Mouse (Mus musculus) kidney, embryonic 14.5 days (tissue): ENCODE measurements around the gene Mtr. TPM values are rescaled to one million over a fixed set of nuclear protein-coding genes. Genes with fewer than 3 reads are reported as not detected.
A peak's percentile ranks its signal among the peaks of the same experiment; 100 is the strongest.
"Not testable (repeated sequence)": the region's sequence is repeated elsewhere in the genome, so short reads cannot be mapped to it uniquely, and the experiment has no call there.

Experiments
- ATAC-seq: fragments of 200-750 bp; cut with Nextera tagmentation; 2 replicates; pipeline ENCODE4 v1.8.0; 2017; ENCODE audit warnings: moderate number of reproducible peaks, mild to moderate bottlenecking, moderate TSS enrichment, moderate library complexity; ENCODE audit not compliant: low FRiP score, low TSS enrichment
- H3K27ac ChIP-seq: fragments of 300-500 bp; sonication (generic); 2 replicates; pipeline ENCODE4 v1.5.1; 2014; ENCODE audit warnings: low read depth, mild to moderate bottlenecking, low read length, moderate library complexity, mixed read lengths
- H3K27me3 ChIP-seq: fragments of 300-500 bp; sonication (generic); 2 replicates; pipeline ENCODE4 v1.6.1; 2014; ENCODE audit warnings: mild to moderate bottlenecking, low read length; ENCODE audit not compliant: control insufficient read depth, insufficient read depth
- H3K36me3 ChIP-seq: fragments of 300-500 bp; sonication (generic); 2 replicates; pipeline ENCODE4 v1.6.1; 2014; ENCODE audit warnings: low read length, mixed read lengths; ENCODE audit not compliant: control insufficient read depth, insufficient read depth
- H3K4me1 ChIP-seq: fragments of 300-500 bp; sonication (generic); 2 replicates; pipeline ENCODE4 v1.6.1; 2014; ENCODE audit warnings: low read length, mixed read lengths; ENCODE audit not compliant: control insufficient read depth, insufficient read depth
- H3K4me2 ChIP-seq: fragments of 300-500 bp; sonication (generic); replicated peaks from 2 replicates; pipeline ENCODE4 v1.6.1; 2014; ENCODE audit warnings: low read depth, mild to moderate bottlenecking, low read length
- H3K4me3 ChIP-seq: fragments of 300-500 bp; sonication (generic); 2 replicates; pipeline ENCODE4 v1.5.1; 2014; ENCODE audit warnings: mild to moderate bottlenecking, low read length
- H3K9ac ChIP-seq: fragments of 300-500 bp; sonication (generic); 2 replicates; pipeline ENCODE4 v1.6.1; 2014; ENCODE audit warnings: low read depth, mild to moderate bottlenecking, low read length, moderate library complexity
- H3K9me3 ChIP-seq: fragments of 300-500 bp; sonication (generic); 2 replicates; pipeline ENCODE4 v1.6.1; 2016; ENCODE audit warnings: low read length; ENCODE audit not compliant: control insufficient read depth
- WGBS: fragments of 180-500 bp; shearing (Covaris S2); extraction: QIAGEN DNeasy Blood & Tissue Kit; methylation state at CpG from one replicate; pipeline ENCODE4 v1.1.7; 2014; 5-methylcytosine and 5-hydroxymethylcytosine counted together
- polyA plus RNA-seq: library from polyadenylated mRNA; unstranded; fragments of >200 nt; fragmentation: Nextera tagmentation; extraction: Ambion mirVana; gene quantifications from 2 replicates; pipeline ENCODE4 v1.2.1, GENCODE M21; 2014

Mtr gene
- polyA plus RNA-seq, 1 experiment from 2014 or later, result 19.7 TPM

GRCm38 (mm10) chr13:12159288-12160120, 98.4 kb downstream of the Mtr start:
- Histone ChIP-seq H3K27me3 (no peaks in the 10 kb centered on the region), H3K27ac (no peak overlapping the region), H3K36me3 (no peaks in the 10 kb centered on the region), H3K9me3 (no peaks in the 10 kb centered on the region), H3K9ac (no peak overlapping the region), H3K4me2 (no peak overlapping the region), H3K4me1 (no peaks in the 10 kb centered on the region), H3K4me3 (no peak overlapping the region)
- ATAC-seq, result peak; percentile 64
- WGBS, result 26% methylated on average over 9 of the region's 9 CpGs

- Histone ChIP-seq H3K9ac (no peak overlapping the region), H3K36me3 (no peaks in the 10 kb centered on the region), H3K9me3 (no peaks in the 10 kb centered on the region), H3K27ac (no peak overlapping the region), H3K4me2 (no peak overlapping the region), H3K27me3 (no peaks in the 10 kb centered on the region), H3K4me3 (no peak overlapping the region), H3K4me1 (no peaks in the 10 kb centered on the region)
- WGBS, result 74% methylated on average over 11 of the region's 11 CpGs
- ATAC-seq, result peak; percentile 25; the same call in 1 of the 2 replicates
Observed at GRCm38 (mm10) chr13:12153922-12154321, 104.0 kb downstream of the Mtr start.

DNA sequence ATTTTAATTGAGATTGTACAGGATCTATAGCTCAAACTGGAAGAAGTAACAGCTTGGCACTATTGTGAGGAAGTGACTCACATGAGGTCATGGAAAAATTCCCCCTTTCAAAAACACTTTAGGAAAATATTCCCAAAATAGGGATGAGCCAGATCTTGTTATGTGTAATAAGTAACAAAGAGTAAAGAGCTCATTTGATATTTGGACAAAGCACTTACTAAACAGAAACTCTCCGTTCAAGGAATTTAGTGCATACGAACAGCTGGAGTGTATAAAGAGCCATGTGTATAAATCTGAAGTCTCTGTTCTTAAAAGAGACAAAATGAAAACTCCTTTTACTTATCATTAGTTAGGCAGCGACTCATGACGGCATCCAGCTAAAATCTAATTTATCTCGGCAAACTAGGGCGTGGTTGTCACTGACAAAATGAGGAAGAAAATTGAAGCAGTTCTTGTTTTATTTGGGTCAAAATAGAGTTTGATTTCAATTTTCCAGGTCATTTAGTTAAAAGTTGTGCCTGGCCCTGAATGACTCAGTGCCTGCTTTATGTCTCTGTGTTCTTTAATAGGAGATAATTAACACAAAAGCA, 110.9 kb downstream of the Mtr start:
- H3K4me1 ChIP-seq, result no peaks in the 10 kb centered on the region
- H3K36me3 ChIP-seq, result no peaks in the 10 kb centered on the region
- ATAC-seq, result no peak
- no peaks in the 10 kb centered on the region for H3K9me3 ChIP-seq
- WGBS, result 45% methylated on average over 6 of the region's 6 CpGs
- no peak overlapping the region for H3K9ac ChIP-seq
- H3K4me3 ChIP-seq, result no peak overlapping the region
- no peak overlapping the region for H3K4me2 ChIP-seq
- H3K27ac ChIP-seq, result no peak overlapping the region
- no peaks in the 10 kb centered on the region for H3K27me3 ChIP-seq

- H3K4me2 ChIP-seq, result no peak overlapping the region
- no peak overlapping the region for H3K4me3 ChIP-seq
- H3K27ac ChIP-seq, result no peak overlapping the region
- H3K4me1 ChIP-seq, result no peaks in the 10 kb centered on the region
- no peaks in the 10 kb centered on the region for H3K9me3 ChIP-seq
- 59% methylated on average over 2 of the region's 2 CpGs for WGBS
- no peaks in the 10 kb centered on the region for H3K27me3 ChIP-seq
- no peak overlapping the region for H3K9ac ChIP-seq
- no peak for ATAC-seq
- H3K36me3 ChIP-seq, result no peaks in the 10 kb centered on the region
Observed at GRCm38 (mm10) chr13:12146402-12146801, 111.5 kb downstream of the Mtr start.

DNA sequence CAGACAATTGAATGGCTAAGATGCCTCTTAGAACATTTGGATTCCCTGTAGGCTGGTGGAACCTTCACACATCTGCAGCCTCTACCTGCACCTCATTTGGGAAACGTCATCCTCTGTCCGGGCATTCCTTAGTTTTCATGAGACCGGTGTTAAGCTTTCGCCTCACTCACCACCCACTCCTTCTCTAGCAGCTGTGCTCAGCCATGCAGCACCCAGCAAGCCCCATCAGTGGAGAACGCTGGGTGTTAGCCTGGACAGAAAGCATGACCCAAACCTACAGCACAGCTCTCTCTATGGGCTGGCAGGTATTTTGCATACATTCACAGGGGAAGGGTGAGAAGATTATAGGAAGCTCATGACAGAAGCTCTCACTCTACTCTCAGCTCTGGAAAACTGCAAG, 114.6 kb downstream of the Mtr start:
- Histone ChIP-seq H3K9me3 (no peaks in the 10 kb centered on the region), H3K27ac (no peak overlapping the region), H3K27me3 (no peaks in the 10 kb centered on the region), H3K36me3 (no peaks in the 10 kb centered on the region), H3K4me1 (no peaks in the 10 kb centered on the region), H3K9ac (no peak overlapping the region), H3K4me3 (no peak overlapping the region), H3K4me2 (no peak overlapping the region)
- WGBS, result 77% methylated on average over 5 of the region's 5 CpGs
- no peak for ATAC-seq

DNA sequence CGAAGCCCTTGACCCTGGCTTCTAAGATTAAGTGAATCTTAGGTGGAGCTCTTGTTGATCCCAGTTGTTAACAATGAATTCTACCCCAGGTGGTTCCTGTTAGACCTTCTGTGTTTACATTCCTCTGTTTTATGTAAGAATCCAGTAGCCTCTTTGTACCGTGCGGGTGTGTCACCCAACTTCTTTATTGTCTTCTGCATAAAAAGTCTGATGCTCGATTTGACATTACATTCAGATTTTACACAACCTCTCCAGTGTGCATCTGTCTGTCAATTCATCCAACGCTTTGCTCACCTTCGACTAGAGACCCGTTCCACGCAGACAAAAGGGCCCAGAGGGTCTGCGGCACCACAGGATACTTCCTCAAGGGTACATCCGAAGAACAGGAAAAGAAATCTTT, 121.5 kb downstream of the Mtr start:
- H3K27ac ChIP-seq, H3K27me3 ChIP-seq, H3K4me1 ChIP-seq, ATAC-seq, H3K36me3 ChIP-seq, H3K4me2 ChIP-seq, H3K9me3 ChIP-seq, H3K9ac ChIP-seq, H3K4me3 ChIP-seq: not testable (repeated sequence)
- 89% methylated on average over 10 of the region's 10 CpGs for WGBS

- Histone ChIP-seq H3K4me1 (no peaks in the 10 kb centered on the region), H3K27me3 (no peaks in the 10 kb centered on the region), H3K4me3 (no peak overlapping the region), H3K9ac (no peak overlapping the region), H3K27ac (no peak overlapping the region), H3K4me2 (no peak overlapping the region), H3K36me3 (no peaks in the 10 kb centered on the region), H3K9me3 (no peaks in the 10 kb centered on the region)
- WGBS, result 70% methylated on average over 7 of the region's 7 CpGs
- ATAC-seq, result no peak
Observed at GRCm38 (mm10) chr13:12133549-12133948, 124.4 kb downstream of the Mtr start.

Other genes with a start within 250 kb of the Mtr start
- gene Ryr2, start 151.2 kb downstream of the Mtr start, polyA plus RNA-seq, result 0.27 and 0.32 TPM in 2 replicates
- 0.64 and 1.7 TPM in 2 replicates for gene Actn2, start 82.6 kb upstream of the Mtr start, polyA plus RNA-seq
- 23.6 and 37.2 TPM in 2 replicates for gene Heatr1, start 136.9 kb upstream of the Mtr start, polyA plus RNA-seq
- gene Lgals8, start 206.8 kb upstream of the Mtr start, polyA plus RNA-seq, result 12.3 and 19.2 TPM in 2 replicates